Mouse (Mus musculus) forebrain, embryonic 16.5 days (tissue): ENCODE data around the gene Gm45213. TPM values are rescaled to one million over a fixed set of nuclear protein-coding genes. Genes with fewer than 3 reads are reported as not detected.

Source experiments
- ATAC-seq: fragments of 200-750 bp; cut with Nextera tagmentation; 2 replicates; pipeline ENCODE4 v1.8.0; 2017; ENCODE audit warnings: mild to moderate bottlenecking, moderate library complexity
- H3K27ac ChIP-seq: fragments of 300-500 bp; sonication (generic); 2 replicates; pipeline ENCODE4 v1.5.1; 2014; ENCODE audit warnings: low read length, control low read depth
- H3K27me3 ChIP-seq: fragments of 300-500 bp; sonication (generic); replicated peaks from 2 replicates; pipeline ENCODE4 v1.6.1; 2014; ENCODE audit warnings: low read length; ENCODE audit not compliant: control insufficient read depth, insufficient read depth
- H3K36me3 ChIP-seq: fragments of 300-500 bp; sonication (generic); 2 replicates; pipeline ENCODE4 v1.6.1; 2014; ENCODE audit not compliant: control insufficient read depth, insufficient read depth
- H3K4me1 ChIP-seq: fragments of 300-500 bp; sonication (generic); replicated peaks from 2 replicates; pipeline ENCODE4 v1.6.1; 2014; ENCODE audit warnings: low read length; ENCODE audit not compliant: control insufficient read depth, insufficient read depth
- H3K4me2 ChIP-seq: fragments of 300-500 bp; sonication (generic); 2 replicates; pipeline ENCODE4 v1.6.1; 2014; ENCODE audit warnings: mild to moderate bottlenecking, low read length, control low read depth
- H3K4me3 ChIP-seq: fragments of 300-500 bp; sonication (generic); replicated peaks from 2 replicates; pipeline ENCODE4 v1.5.1; 2014; ENCODE audit warnings: mild to moderate bottlenecking, low read length, control low read depth
- H3K9ac ChIP-seq: fragments of 300-500 bp; sonication (generic); replicated peaks from 2 replicates; pipeline ENCODE4 v1.6.1; 2014; ENCODE audit warnings: low read depth, low read length, control low read depth
- H3K9me3 ChIP-seq: fragments of 300-500 bp; sonication (generic); 2 replicates; pipeline ENCODE4 v1.6.1; 2016; ENCODE audit warnings: low read length; ENCODE audit not compliant: control insufficient read depth
- WGBS: fragments of 180-500 bp; shearing (Covaris S2); extraction: QIAGEN DNeasy Blood & Tissue Kit; methylation state at CpG from one replicate; pipeline ENCODE4 v1.1.7; 2014; 5-methylcytosine and 5-hydroxymethylcytosine counted together
- polyA plus RNA-seq: library from polyadenylated mRNA; unstranded; fragments of >200 nt; fragmentation: Nextera tagmentation; extraction: Ambion mirVana; gene quantifications from 2 replicates; pipeline ENCODE4 v1.2.1, GENCODE M21; 2015

Gene Gm45213
- polyA plus RNA-seq, 1 experiment from 2014 or later = not detected

GRCm38 (mm10) chr7:66092656-66093055, 49.3 kb downstream of the Gm45213 start:
- H3K4me1 ChIP-seq = no peaks in the 10 kb centered on the region
- H3K27ac ChIP-seq = no peak overlapping the region
- no peaks in the 10 kb centered on the region for H3K27me3 ChIP-seq
- ATAC-seq = no peak
- H3K4me3 ChIP-seq = no peak overlapping the region
- H3K36me3 ChIP-seq = peaks cover 24% of the 10 kb centered on the region
- H3K9me3 ChIP-seq = no peaks in the 10 kb centered on the region
- H3K4me2 ChIP-seq = no peak overlapping the region
- no peak overlapping the region for H3K9ac ChIP-seq
- WGBS = 88% methylated on average over 8 of the region's 8 CpGs

- no peak overlapping the region for H3K27ac ChIP-seq
- no peak for ATAC-seq
Observed at GRCm38 (mm10) chr7:66094141-66094540, 50.7 kb downstream of the Gm45213 start.

DNA sequence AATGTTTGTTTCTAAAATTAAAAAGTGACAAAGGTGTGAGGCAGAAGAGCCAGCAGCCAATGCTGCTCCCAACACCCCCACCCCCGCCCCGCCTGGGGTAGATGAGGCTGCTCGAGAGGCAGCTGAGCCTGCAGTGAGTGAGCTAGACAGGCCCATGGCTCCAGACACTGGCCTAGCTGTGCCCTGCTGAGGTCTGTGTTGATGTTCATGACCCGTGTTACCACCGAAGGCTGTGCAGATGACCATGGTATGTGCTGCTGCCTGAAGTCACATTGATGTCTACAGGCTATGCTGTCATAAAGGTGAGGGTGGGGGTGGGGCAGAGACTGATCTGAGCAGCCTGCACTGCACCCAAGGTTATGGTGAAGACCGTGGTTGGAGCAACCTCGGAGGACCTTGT, 55.4 kb downstream of the Gm45213 start:
- WGBS = 86% methylated on average over 7 of the region's 7 CpGs
- 0 out of 2 replicates have a peak, but pooled peaks cover 3% of the 10 kb centered on the region for H3K27me3 ChIP-seq
- no peak overlapping the region for H3K4me2 ChIP-seq
- no peak for ATAC-seq
- no peaks in the 10 kb centered on the region for H3K9me3 ChIP-seq
- no peaks in the 10 kb centered on the region for H3K36me3 ChIP-seq
- no peak overlapping the region for H3K4me3 ChIP-seq
- H3K4me1 ChIP-seq = no peaks in the 10 kb centered on the region
- no peak overlapping the region for H3K27ac ChIP-seq
- H3K9ac ChIP-seq = no peak overlapping the region

More at GRCm38 (mm10) chr7:66094141-66094540, 50.7 kb downstream of the Gm45213 start:
- H3K27me3 ChIP-seq = no peaks in the 10 kb centered on the region
- H3K36me3 ChIP-seq = peaks cover 14% of the 10 kb centered on the region
- no peak overlapping the region for H3K9ac ChIP-seq
- H3K9me3 ChIP-seq = no peaks in the 10 kb centered on the region
- no peak overlapping the region for H3K4me2 ChIP-seq
- 62% methylated on average over 5 of the region's 5 CpGs for WGBS
- no peaks in the 10 kb centered on the region for H3K4me1 ChIP-seq
- no peak overlapping the region for H3K4me3 ChIP-seq

GRCm38 (mm10) chr7:66101866-66102265, 58.5 kb downstream of the Gm45213 start:
- no peaks in the 10 kb centered on the region for H3K36me3 ChIP-seq
- no peak overlapping the region for H3K4me3 ChIP-seq
- ATAC-seq = no peak
- no peaks in the 10 kb centered on the region for H3K4me1 ChIP-seq
- 0 out of 2 replicates have a peak, but pooled peaks cover 3% of the 10 kb centered on the region for H3K27me3 ChIP-seq
- no peak overlapping the region for H3K9ac ChIP-seq
- H3K4me2 ChIP-seq = no peak overlapping the region
- 7% methylated on average over 4 of the region's 4 CpGs for WGBS
- no peaks in the 10 kb centered on the region for H3K9me3 ChIP-seq
- no peak overlapping the region for H3K27ac ChIP-seq

DNA sequence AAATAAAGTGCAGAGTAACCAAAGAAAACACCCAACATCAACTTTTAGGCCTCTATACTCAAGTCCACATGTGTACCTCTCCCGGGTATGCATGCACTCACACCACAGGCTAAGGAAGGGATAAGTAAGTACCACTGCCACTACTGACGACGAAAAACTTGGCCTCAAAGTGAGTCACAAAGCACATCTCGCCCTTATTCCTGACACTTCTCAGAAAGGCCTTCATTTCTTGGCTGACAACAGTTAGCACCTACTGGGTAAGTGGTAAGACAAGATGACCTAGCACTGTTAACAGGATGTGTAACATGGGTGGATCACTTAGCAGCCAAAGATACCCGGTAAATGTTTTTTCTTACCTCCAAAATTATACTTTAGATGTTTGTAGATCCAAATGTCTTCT, 61.1 kb downstream of the Gm45213 start:
- 86% methylated on average over 5 of the region's 5 CpGs for WGBS
- no peaks in the 10 kb centered on the region for H3K9me3 ChIP-seq
- H3K36me3 ChIP-seq = no peaks in the 10 kb centered on the region
- no peak overlapping the region for H3K4me2 ChIP-seq
- H3K27ac ChIP-seq = no peak overlapping the region
- 0 out of 2 replicates have a peak, but pooled peaks cover 3% of the 10 kb centered on the region for H3K27me3 ChIP-seq
- no peak for ATAC-seq
- H3K4me1 ChIP-seq = peaks cover 5% of the 10 kb centered on the region; the same call in 1 of the 2 replicates
- H3K9ac ChIP-seq = no peak overlapping the region
- H3K4me3 ChIP-seq = no peak overlapping the region

DNA sequence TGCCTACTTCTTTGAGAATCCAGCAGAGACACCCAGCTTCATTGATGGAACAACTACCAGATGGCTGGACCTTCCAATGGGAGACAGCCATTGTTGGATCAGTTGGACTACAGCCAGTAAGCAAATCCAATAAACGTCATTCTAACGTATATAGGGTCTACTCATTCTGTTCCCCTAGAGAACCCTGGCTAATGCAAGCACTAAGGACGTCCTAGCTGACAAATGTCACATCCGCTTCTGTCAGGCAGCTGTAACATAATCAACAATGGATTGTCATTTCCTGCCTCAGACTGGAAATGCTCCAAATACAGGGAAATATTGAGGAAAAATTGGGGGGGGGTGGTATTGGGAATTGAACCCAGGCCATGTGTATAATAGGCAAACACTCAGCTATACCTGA, 62.4 kb downstream of the Gm45213 start:
- Histone ChIP-seq H3K9ac (no peak overlapping the region), H3K9me3 (no peaks in the 10 kb centered on the region), H3K36me3 (no peaks in the 10 kb centered on the region), H3K27me3 (0 out of 2 replicates have a peak, but pooled peaks cover 3% of the 10 kb centered on the region), H3K4me1 (peaks cover 8% of the 10 kb centered on the region), H3K27ac (no peak overlapping the region), H3K4me3 (no peak overlapping the region), H3K4me2 (no peak overlapping the region)
- 53% methylated on average over 4 of the region's 4 CpGs for WGBS
- no peak for ATAC-seq

DNA sequence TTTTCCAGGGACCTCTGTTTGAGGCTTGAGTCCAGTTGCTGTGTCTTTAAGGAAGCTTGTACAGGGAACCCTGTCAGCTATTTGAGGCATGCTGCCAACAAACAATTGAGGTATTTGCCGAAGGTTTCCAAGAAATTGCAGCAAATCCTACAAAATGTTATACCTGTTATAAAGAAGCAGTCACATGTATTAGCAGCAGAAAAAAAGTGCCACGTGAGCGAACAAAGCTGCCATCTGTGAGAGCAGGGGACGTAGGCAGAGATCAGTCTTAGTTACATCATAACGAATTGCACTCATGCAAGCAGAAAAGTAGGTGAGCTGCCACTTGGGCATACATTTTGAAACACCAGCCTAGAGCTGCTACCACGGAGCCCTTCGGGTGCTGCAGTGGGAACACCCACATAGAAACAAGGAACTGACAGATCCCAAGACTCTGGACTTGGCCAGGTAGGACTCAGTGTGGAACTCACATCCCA, 63.2 kb downstream of the Gm45213 start:
- Histone ChIP-seq H3K4me2 (no peak overlapping the region), H3K27me3 (no peaks in the 10 kb centered on the region), H3K4me3 (no peak overlapping the region), H3K9ac (no peak overlapping the region), H3K36me3 (no peaks in the 10 kb centered on the region), H3K4me1 (peaks cover 16% of the 10 kb centered on the region), H3K27ac (no peak overlapping the region), H3K9me3 (no peaks in the 10 kb centered on the region)
- WGBS = 60% methylated on average over 7 of the region's 7 CpGs
- no peak for ATAC-seq

GRCm38 (mm10) chr7:66107206-66107605, 63.8 kb downstream of the Gm45213 start:
- Histone ChIP-seq H3K9me3 (no peaks in the 10 kb centered on the region), H3K4me3 (no peak overlapping the region), H3K27ac (no peak overlapping the region), H3K27me3 (no peaks in the 10 kb centered on the region), H3K9ac (no peak overlapping the region), H3K36me3 (no peaks in the 10 kb centered on the region), H3K4me1 (peaks cover 20% of the 10 kb centered on the region), H3K4me2 (no peak overlapping the region)
- WGBS = 82% methylated on average over 11 of the region's 11 CpGs
- ATAC-seq = no peak

- peaks cover 24% of the 10 kb centered on the region for H3K4me1 ChIP-seq
- no peak overlapping the region for H3K4me2 ChIP-seq
- H3K27me3 ChIP-seq = no peaks in the 10 kb centered on the region
- no peaks in the 10 kb centered on the region for H3K36me3 ChIP-seq
- H3K27ac ChIP-seq = no peak overlapping the region
- WGBS = 8% methylated on average over 7 of the region's 7 CpGs
- H3K9me3 ChIP-seq = no peaks in the 10 kb centered on the region
- H3K9ac ChIP-seq = no peak overlapping the region
- no peak for ATAC-seq
- H3K4me3 ChIP-seq = no peak overlapping the region
Observed at GRCm38 (mm10) chr7:66107930-66108329, 64.5 kb downstream of the Gm45213 start.
